Mouse (Mus musculus) megakaryocyte, embryonic 14.5 days (primary cell): ENCODE data around the gene Lsp1.

Experiments used
- FLI1 ChIP-seq: IDR thresholded peaks from 2 replicates; pipeline ENCODE4 v1.6.1; 2012; ENCODE audit warnings: low read length, inconsistent platforms, mixed read lengths
- GATA1 ChIP-seq: IDR thresholded peaks from 3 replicates; pipeline ENCODE4 v1.6.1; 2012; ENCODE audit warnings: mixed read lengths, low read length, inconsistent platforms, borderline replicate concordance

DNA sequence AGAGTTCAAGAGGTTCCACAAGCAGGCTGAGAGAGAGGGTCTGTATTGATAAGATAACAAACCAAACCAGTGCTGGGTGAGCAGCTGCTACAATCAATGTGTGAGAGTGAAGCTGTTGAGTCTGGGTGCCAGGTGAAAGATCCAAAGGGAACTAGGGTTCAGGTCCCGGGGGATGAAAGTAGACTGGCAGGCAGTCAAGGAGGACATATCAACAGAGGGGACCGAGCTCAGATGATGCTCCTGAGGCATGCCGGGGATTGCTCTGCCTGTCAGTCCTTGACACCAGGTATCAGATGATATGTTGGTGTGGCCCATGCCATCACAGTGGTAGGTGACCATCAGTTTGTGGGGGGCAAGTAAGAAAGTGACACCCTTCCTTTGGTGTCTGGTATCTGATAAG lies 3.8 kb upstream of the Lsp1 start:
- TF ChIP-seq GATA1 (no peak), FLI1 (no peak)
